Mouse (Mus musculus) hindbrain, embryonic 15.5 days (tissue): ENCODE results near the gene Zbtb12. TPM values are rescaled to one million over a fixed set of nuclear protein-coding genes. Genes with fewer than 3 reads are reported as not detected.

Experiments used
- ATAC-seq: fragments of 200-750 bp; cut with Nextera tagmentation; 2 replicates; pipeline ENCODE4 v1.8.0; 2017; ENCODE audit warnings: low read depth, moderate number of reproducible peaks, moderate TSS enrichment; ENCODE audit not compliant: low FRiP score
- H3K27ac ChIP-seq: fragments of 300-500 bp; sonication (generic); replicated peaks from 2 replicates; pipeline ENCODE4 v1.5.1; 2015; ENCODE audit warnings: mild to moderate bottlenecking, inconsistent platforms
- H3K27me3 ChIP-seq: fragments of 300-500 bp; sonication (generic); 2 replicates; pipeline ENCODE4 v1.6.1; 2015; ENCODE audit warnings: control low read depth, inconsistent platforms
- H3K36me3 ChIP-seq: fragments of 300-500 bp; sonication (generic); 2 replicates; pipeline ENCODE4 v1.6.1; 2015; ENCODE audit warnings: control low read depth, inconsistent platforms
- H3K4me1 ChIP-seq: fragments of 300-500 bp; sonication (generic); replicated peaks from 2 replicates; pipeline ENCODE4 v1.6.1; 2015; ENCODE audit warnings: control low read depth, inconsistent platforms
- H3K4me2 ChIP-seq: fragments of 300-500 bp; sonication (generic); 2 replicates; pipeline ENCODE4 v1.6.1; 2015; ENCODE audit warnings: moderate library complexity, mild to moderate bottlenecking, inconsistent platforms
- H3K4me3 ChIP-seq: fragments of 300-500 bp; sonication (generic); 2 replicates; pipeline ENCODE4 v1.5.1; 2015; ENCODE audit warnings: mild to moderate bottlenecking, inconsistent platforms
- H3K9ac ChIP-seq: fragments of 300-500 bp; sonication (generic); 2 replicates; pipeline ENCODE4 v1.6.1; 2015; ENCODE audit warnings: inconsistent platforms
- H3K9me3 ChIP-seq: fragments of 300-500 bp; sonication (generic); 2 replicates; pipeline ENCODE4 v1.6.1; 2016; ENCODE audit warnings: control low read depth, inconsistent platforms
- WGBS: fragments of 180-500 bp; shearing (Covaris S2); methylation state at CpG from one replicate; pipeline ENCODE4 v1.1.7; 2015; 5-methylcytosine and 5-hydroxymethylcytosine counted together
- polyA plus RNA-seq: library from polyadenylated mRNA; unstranded; fragments of >200 nt; fragmentation: Nextera tagmentation; extraction: Ambion mirVana; gene quantifications from 2 replicates; pipeline ENCODE4 v1.2.1, GENCODE M21; 2015

Gene Zbtb12
- polyA plus RNA-seq, 1 experiment from 2014 or later: 12.9 TPM

DNA sequence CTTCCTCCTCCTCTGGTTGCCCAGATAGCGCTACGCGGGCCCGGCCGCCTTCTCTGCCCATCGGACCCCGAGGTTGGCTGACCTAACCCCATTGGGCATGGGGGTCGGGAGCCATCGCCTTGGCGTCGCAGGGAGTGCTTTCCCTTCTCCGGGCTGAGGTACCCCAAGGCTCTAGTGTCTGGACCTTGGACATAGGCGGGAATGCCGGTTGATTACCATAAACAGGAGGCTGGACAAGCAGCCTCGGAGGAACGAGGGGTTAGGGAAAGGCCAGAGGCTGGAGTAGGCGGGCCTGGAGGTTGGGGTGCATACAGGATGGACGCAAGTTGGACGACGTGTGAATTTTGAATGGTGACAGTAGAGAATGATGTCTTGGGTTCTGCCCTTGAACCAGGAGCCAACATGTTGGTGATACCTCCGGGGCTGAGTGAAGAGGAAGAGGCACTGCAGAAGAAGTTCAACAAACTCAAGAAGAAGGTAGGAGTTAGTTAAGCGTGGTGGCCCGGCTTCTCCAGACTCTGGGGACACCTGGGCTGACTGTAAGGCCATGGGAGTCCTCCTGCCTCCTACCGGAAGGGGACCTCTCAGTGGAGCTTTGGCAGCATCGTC is 28.7 kb upstream of the Zbtb12 start:
- peak overlapping the region; percentile 74 for H3K4me3 ChIP-seq
- peak overlapping the region; percentile 90 for H3K9ac ChIP-seq
- peak overlapping the region; percentile 73 for H3K27ac ChIP-seq
- peaks cover 25% of the 10 kb centered on the region for H3K4me1 ChIP-seq
- 2% methylated on average over 25 of the region's 25 CpGs for WGBS
- H3K36me3 ChIP-seq: peaks cover 57% of the 10 kb centered on the region
- peak overlapping the region; percentile 80 for H3K4me2 ChIP-seq
- ATAC-seq: peak; percentile 2; the same call in 1 of the 2 replicates
- H3K9me3 ChIP-seq: no peaks in the 10 kb centered on the region
- no peaks in the 10 kb centered on the region for H3K27me3 ChIP-seq

GRCm38 (mm10) chr17:34853511-34853910 is 25.8 kb upstream of the Zbtb12 start:
- H3K27ac ChIP-seq: no peak overlapping the region
- peaks cover 25% of the 10 kb centered on the region for H3K4me1 ChIP-seq
- no peaks in the 10 kb centered on the region for H3K27me3 ChIP-seq
- no peak overlapping the region for H3K4me3 ChIP-seq
- ATAC-seq: no peak
- 80% methylated on average over 8 of the region's 8 CpGs for WGBS
- no peaks in the 10 kb centered on the region for H3K9me3 ChIP-seq
- H3K9ac ChIP-seq: no peak overlapping the region
- peaks cover 39% of the 10 kb centered on the region for H3K36me3 ChIP-seq
- no peak overlapping the region for H3K4me2 ChIP-seq

DNA sequence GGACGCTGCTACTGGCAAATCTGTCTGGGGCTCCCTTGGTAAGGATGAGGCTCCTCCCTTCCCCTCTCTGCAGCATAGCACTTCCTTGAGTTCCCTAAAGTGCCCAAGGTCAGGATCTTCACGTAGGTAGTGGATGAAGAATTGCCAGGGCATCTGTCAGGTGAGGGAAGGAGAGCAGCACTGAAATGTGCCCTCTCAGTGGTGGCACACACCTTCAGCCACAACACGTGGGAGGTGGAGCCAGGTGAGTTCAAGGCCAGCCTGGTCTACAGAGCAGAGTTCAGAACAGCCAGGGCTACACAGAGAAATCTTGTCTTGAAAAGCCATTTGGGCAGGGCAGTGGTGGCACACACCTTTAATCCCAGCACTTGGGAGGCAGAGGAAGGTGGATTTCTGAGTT is 24.5 kb upstream of the Zbtb12 start:
- Histone ChIP-seq H3K9ac (no peak overlapping the region), H3K36me3 (peaks cover 39% of the 10 kb centered on the region), H3K27me3 (no peaks in the 10 kb centered on the region), H3K4me2 (no peak overlapping the region), H3K27ac (no peak overlapping the region), H3K9me3 (no peaks in the 10 kb centered on the region), H3K4me3 (no peak overlapping the region), H3K4me1 (peaks cover 17% of the 10 kb centered on the region)
- WGBS: 88% methylated on average over 3 of the region's 3 CpGs
- ATAC-seq: no peak

DNA sequence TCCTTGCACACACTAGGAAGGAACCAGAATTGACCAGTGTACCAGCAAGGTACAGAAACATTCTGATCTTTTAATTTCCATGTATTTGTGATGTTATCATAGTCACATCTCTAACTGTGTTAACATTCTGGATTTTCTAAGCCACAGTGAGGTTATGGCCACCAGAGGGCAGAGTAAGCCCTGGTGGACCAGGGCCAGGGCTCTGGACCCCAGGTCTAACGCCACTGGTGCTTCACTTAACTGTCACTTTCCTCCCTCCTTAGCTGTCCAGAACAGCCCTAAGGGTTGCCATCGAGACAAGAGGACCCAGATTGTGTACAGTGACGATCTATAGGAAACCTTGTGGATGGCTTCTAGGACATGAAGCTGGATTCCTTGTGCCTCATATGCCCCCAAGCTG is 23.5 kb upstream of the Zbtb12 start:
- no peak overlapping the region for H3K4me3 ChIP-seq
- H3K9ac ChIP-seq: no peak overlapping the region
- no peak for ATAC-seq
- H3K9me3 ChIP-seq: no peaks in the 10 kb centered on the region
- H3K36me3 ChIP-seq: peaks cover 39% of the 10 kb centered on the region
- no peaks in the 10 kb centered on the region for H3K27me3 ChIP-seq
- H3K4me1 ChIP-seq: peaks cover 14% of the 10 kb centered on the region
- no peak overlapping the region for H3K27ac ChIP-seq
- WGBS: 44% methylated on average over 3 of the region's 3 CpGs
- H3K4me2 ChIP-seq: no peak overlapping the region

DNA sequence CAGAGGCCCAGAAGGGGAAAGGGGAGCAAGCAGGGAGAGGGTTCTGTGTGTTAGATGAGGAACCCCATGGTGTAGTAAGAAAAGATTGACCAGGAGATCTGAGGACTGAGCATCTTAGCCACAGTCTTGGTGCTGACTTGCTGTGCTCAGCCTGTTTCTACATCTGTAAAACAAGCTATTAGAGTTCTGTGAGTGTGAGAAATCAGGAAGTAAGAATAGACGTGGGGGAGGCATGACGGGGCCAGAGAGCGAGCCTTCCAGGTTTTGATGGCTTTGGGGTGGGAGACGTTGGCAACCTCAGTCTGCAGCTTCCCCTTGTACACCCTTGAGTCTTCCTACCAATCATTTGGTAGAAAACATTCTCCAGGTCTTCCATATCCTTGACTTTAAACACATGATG is 20.6 kb upstream of the Zbtb12 start:
- Histone ChIP-seq H3K4me3 (no peak overlapping the region), H3K36me3 (peaks cover 27% of the 10 kb centered on the region), H3K27me3 (no peaks in the 10 kb centered on the region), H3K9ac (no peak overlapping the region), H3K4me1 (no peaks in the 10 kb centered on the region), H3K27ac (no peak overlapping the region), H3K4me2 (no peak overlapping the region), H3K9me3 (no peaks in the 10 kb centered on the region)
- no peak for ATAC-seq
- 87% methylated on average over 4 of the region's 4 CpGs for WGBS

GRCm38 (mm10) chr17:34860514-34860913 is 18.8 kb upstream of the Zbtb12 start:
- Histone ChIP-seq H3K4me3 (no peak overlapping the region), H3K27me3 (no peaks in the 10 kb centered on the region), H3K9me3 (no peaks in the 10 kb centered on the region), H3K36me3 (peaks cover 10% of the 10 kb centered on the region), H3K27ac (no peak overlapping the region), H3K9ac (no peak overlapping the region), H3K4me1 (no peaks in the 10 kb centered on the region), H3K4me2 (no peak overlapping the region)
- no peak for ATAC-seq
- WGBS: 89% methylated on average over 9 of the region's 9 CpGs

- H3K27ac ChIP-seq: no peak overlapping the region
- H3K4me3 ChIP-seq: no peak overlapping the region
- no peaks in the 10 kb centered on the region for H3K36me3 ChIP-seq
- ATAC-seq: no peak
- no peaks in the 10 kb centered on the region for H3K27me3 ChIP-seq
- H3K9ac ChIP-seq: no peak overlapping the region
- WGBS: 71% methylated on average over 13 of the region's 13 CpGs
- H3K4me1 ChIP-seq: no peaks in the 10 kb centered on the region
- no peaks in the 10 kb centered on the region for H3K9me3 ChIP-seq
- H3K4me2 ChIP-seq: no peak overlapping the region
Observed at GRCm38 (mm10) chr17:34861704-34862415, 17.4 kb upstream of the Zbtb12 start.

DNA sequence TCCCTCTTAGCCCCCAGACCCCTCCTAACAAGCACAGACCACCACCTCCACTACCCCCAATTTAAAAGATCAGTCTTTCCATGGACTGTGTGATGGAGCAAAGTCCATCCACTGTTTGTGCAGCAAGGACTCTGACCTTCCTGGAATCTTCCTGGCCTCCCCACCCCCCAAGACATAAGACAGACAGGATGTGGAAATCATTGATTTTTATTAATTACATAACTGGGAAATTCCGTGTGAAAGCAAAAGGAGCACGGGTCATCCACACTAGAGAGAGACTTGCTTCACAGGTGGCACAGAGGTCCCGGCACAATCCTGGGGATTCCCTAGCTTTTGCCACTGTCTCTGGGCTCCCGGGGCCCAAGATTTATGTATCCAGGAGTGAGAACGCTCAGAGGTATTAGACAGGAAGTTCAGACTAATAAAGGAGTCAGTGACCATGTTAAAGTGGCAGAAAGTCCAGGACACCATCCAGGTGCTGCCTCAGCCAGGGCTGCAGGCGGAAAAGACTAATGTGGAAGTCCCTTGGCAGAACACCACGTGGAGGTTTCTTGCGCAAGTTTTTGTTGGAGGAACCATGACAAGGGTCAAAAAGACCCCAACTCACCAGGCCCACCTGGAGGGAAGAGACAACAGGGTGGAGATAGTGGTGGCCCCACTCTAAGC is 16.7 kb upstream of the Zbtb12 start, which contains the start of gene Cfb:
Gene Cfb, minus strand, starts transcription at position 103 of the 666 bp plus-strand sequence.
- no peaks in the 10 kb centered on the region for H3K36me3 ChIP-seq
- no peaks in the 10 kb centered on the region for H3K4me1 ChIP-seq
- H3K27me3 ChIP-seq: no peaks in the 10 kb centered on the region
- H3K4me3 ChIP-seq: no peak within 1 kb of the TSS
- 74% methylated on average over 8 of the region's 8 CpGs for WGBS
- no peak for ATAC-seq
- no peak within 1 kb of the TSS for H3K27ac ChIP-seq
- H3K9me3 ChIP-seq: no peaks in the 10 kb centered on the region
- no peak within 1 kb of the TSS for H3K9ac ChIP-seq
- H3K4me2 ChIP-seq: no peak within 1 kb of the TSS

- no peak for ATAC-seq
- Histone ChIP-seq H3K36me3 (no peaks in the 10 kb centered on the region), H3K4me1 (no peaks in the 10 kb centered on the region), H3K4me3 (no peak overlapping the region), H3K4me2 (no peak overlapping the region), H3K27me3 (no peaks in the 10 kb centered on the region), H3K9me3 (no peaks in the 10 kb centered on the region), H3K9ac (no peak overlapping the region), H3K27ac (no peak overlapping the region)
- 64% methylated on average over 7 of the region's 7 CpGs for whole genome bisulfite sequencing
Observed at GRCm38 (mm10) chr17:34865981-34866380, 13.3 kb upstream of the Zbtb12 start.

- Histone ChIP-seq H3K9ac (no peak overlapping the region), H3K9me3 (no peaks in the 10 kb centered on the region), H3K4me1 (no peaks in the 10 kb centered on the region), H3K27me3 (no peaks in the 10 kb centered on the region), H3K36me3 (no peaks in the 10 kb centered on the region), H3K4me3 (no peak overlapping the region), H3K4me2 (no peak overlapping the region), H3K27ac (no peak overlapping the region)
- ATAC-seq: no peak
- WGBS: 95% methylated on average over 6 of the region's 6 CpGs
Observed at GRCm38 (mm10) chr17:34874321-34874720, 5.0 kb upstream of the Zbtb12 start.

- ATAC-seq: no peak
- Histone ChIP-seq H3K36me3 (no peaks in the 10 kb centered on the region), H3K9ac (no peak overlapping the region), H3K27ac (no peak overlapping the region), H3K9me3 (no peaks in the 10 kb centered on the region), H3K4me2 (no peak overlapping the region), H3K4me3 (no peak overlapping the region), H3K27me3 (peaks cover 8% of the 10 kb centered on the region; the same call in 1 of the 2 replicates), H3K4me1 (no peaks in the 10 kb centered on the region)
Observed at GRCm38 (mm10) chr17:34881166-34881565, 1.9 kb downstream of the Zbtb12 start.

GRCm38 (mm10) chr17:34881683-34882310 is 2.5 kb downstream of the Zbtb12 start, which contains the start of gene Gm20547:
Gm20547 (minus strand) TSS chr17:34882042.
- H3K27me3 ChIP-seq: peaks cover 8% of the 10 kb centered on the region; the same call in 1 of the 2 replicates
- H3K4me2 ChIP-seq: no peak within 1 kb of the TSS
- WGBS: 9% methylated on average over 15 of the region's 15 CpGs

More at GRCm38 (mm10) chr17:34881683-34882310, 2.5 kb downstream of the Zbtb12 start, which contains the start of gene Gm20547:
- no peak within 1 kb of the TSS for H3K9ac ChIP-seq
- H3K36me3 ChIP-seq: no peaks in the 10 kb centered on the region
- no peak within 1 kb of the TSS for H3K4me3 ChIP-seq
- no peaks in the 10 kb centered on the region for H3K4me1 ChIP-seq
- no peaks in the 10 kb centered on the region for H3K9me3 ChIP-seq
- H3K27ac ChIP-seq: no peak within 1 kb of the TSS
- no peak for ATAC-seq
